Mouse (Mus musculus) layer of hippocampus, postnatal 14 days (tissue): ENCODE results near the gene Olfml2a. TPM values are rescaled to one million over a fixed set of nuclear protein-coding genes. Genes with fewer than 3 reads are reported as not detected.
A peak's percentile ranks its signal among the peaks of the same experiment; 100 is the strongest.

ENCODE experiments used
- DNase-seq, 2 experiments: peaks; one replicate each; pipeline ENCODE4 v3.0.0; 2021 to 2022; ENCODE audit warnings: low spot score in 2 of 2, mixed read lengths in 1 of 2
- long read RNA-seq, 2 experiments: library from polyadenylated mRNA; stranded (forward); transcript quantifications; one replicate each; pipeline ENCODE4 v2.0.0; 2021
- total RNA-seq, 2 experiments: library from RNA; stranded (reverse); gene quantifications; 2 replicates each; pipeline ENCODE4 v1.2.3; 2021

Gene Olfml2a
- 1 to 10 TPM; 2.7 to 3.5 TPM for total RNA-seq
- long read RNA-seq, experiment 1, full-length matches to known transcripts, result 1 of 3 reads
- long read RNA-seq, experiment 1, partial matches to known transcripts, result 0 of 3 reads
- long read RNA-seq, experiment 1, other reads (novel, unspliced or antisense), result 2 of 3 reads
- long read RNA-seq, experiment 2, full-length matches to known transcripts, result 1 of 2 reads
- long read RNA-seq, experiment 2, partial matches to known transcripts, result 0 of 2 reads
- long read RNA-seq, experiment 2, other reads (novel, unspliced or antisense), result 1 of 2 reads

- peak; percentile 56 to 65 for DNase-seq
These were observed at the start of gene Olfml2a for GRCm38 (mm10) chr2:38931851-38932667. Gene Olfml2a (plus strand): TSS chr2:38931978.

- no peak for DNase-seq
These were observed 28.9 kb upstream of the Olfml2a start for GRCm38 (mm10) chr2:38902866-38903265.

- no peak for DNase-seq
These were observed 27.5 kb upstream of the Olfml2a start for GRCm38 (mm10) chr2:38904290-38904689.

- DNase-seq, result peak in 1 of 2 experiments; percentile 6
These were observed 25.7 kb upstream of the Olfml2a start for GRCm38 (mm10) chr2:38906097-38906496.

GRCm38 (mm10) chr2:38908604-38909003, 23.2 kb upstream of the Olfml2a start:
- DNase-seq, result no peak

GRCm38 (mm10) chr2:38914517-38914916, 17.3 kb upstream of the Olfml2a start:
- DNase-seq, result no peak

GRCm38 (mm10) chr2:38914965-38915364, 16.8 kb upstream of the Olfml2a start:
- no peak for DNase-seq

GRCm38 (mm10) chr2:38916947-38917691, 14.7 kb upstream of the Olfml2a start:
- no peak for DNase-seq

- no peak for DNase-seq
These were observed 10.4 kb upstream of the Olfml2a start for GRCm38 (mm10) chr2:38921374-38921773.

GRCm38 (mm10) chr2:38923471-38923870, 8.3 kb upstream of the Olfml2a start:
- DNase-seq, result no peak

- no peak for DNase-seq
These were observed 7.9 kb upstream of the Olfml2a start for GRCm38 (mm10) chr2:38923911-38924310.

- DNase-seq, result no peak
These were observed 7.2 kb upstream of the Olfml2a start for GRCm38 (mm10) chr2:38924571-38924970.

GRCm38 (mm10) chr2:38925171-38926080, 6.4 kb upstream of the Olfml2a start:
- DNase-seq, result peak in 1 of 2 experiments; percentile 11

- peak; percentile 89 to 97 for DNase-seq
These were observed 5.5 kb upstream of the Olfml2a start for GRCm38 (mm10) chr2:38926145-38926891.

GRCm38 (mm10) chr2:38927115-38927979, 4.4 kb upstream of the Olfml2a start, which contains the start of gene Nr6a1:
Gene Nr6a1 (minus strand): TSS chr2:38927688.
- peak; percentile 60 to 64 for DNase-seq

- DNase-seq, result no peak
These were observed 1.5 kb upstream of the Olfml2a start for GRCm38 (mm10) chr2:38930269-38930668.

- no peak for DNase-seq
These were observed 2.2 kb downstream of the Olfml2a start for GRCm38 (mm10) chr2:38933931-38934330.

GRCm38 (mm10) chr2:38934936-38935335, 3.2 kb downstream of the Olfml2a start:
- no peak for DNase-seq
